Mouse (Mus musculus) C3H10T1/2 (cell line): Measurements from ENCODE around the gene Gm20835. TPM values are rescaled to one million over a fixed set of nuclear protein-coding genes. Genes with fewer than 3 reads are reported as not detected.

Experiments used
- polyA plus RNA-seq, 2 experiments: library from polyadenylated mRNA; unstranded; fragments of >200 nt; fragmentation: generic; extraction: Trizol; gene quantifications; one replicate each; pipeline ENCODE4 v1.2.1; 2012; ENCODE audit warnings: missing spikeins in 2 of 2

The Gm20835 gene
- not detected for polyA plus RNA-seq

GRCm38 (mm10) chrY:36735190-36735589 lies at the start of gene Gm20835:
Gene Gm20835, minus strand, starts transcription at chrY:36735290.

